Mouse (Mus musculus) hindbrain, embryonic 10.5 days (tissue): ENCODE data around the gene Arid1b. TPM values are rescaled to one million over a fixed set of nuclear protein-coding genes. Genes with fewer than 3 reads are reported as not detected.
A peak's percentile ranks its signal among the peaks of the same experiment; 100 is the strongest.
"Not testable (repeated sequence)": the region's sequence is repeated elsewhere in the genome, so short reads cannot be mapped to it uniquely, and the experiment has no call there.

Source experiments
- DNase-seq: peaks from one replicate; pipeline ENCODE4 v3.0.0-alpha.2; 2017; ENCODE audit warnings: low spot score
- H3K27ac ChIP-seq: fragments of 300-500 bp; sonication (generic); 2 replicates; pipeline ENCODE4 v1.5.1; 2016; ENCODE audit warnings: mild to moderate bottlenecking, moderate library complexity
- H3K27me3 ChIP-seq: fragments of 300-500 bp; sonication (generic); 2 replicates; pipeline ENCODE4 v1.6.1; 2016; ENCODE audit warnings: mild to moderate bottlenecking; ENCODE audit not compliant: poor library complexity, insufficient read depth, severe bottlenecking
- H3K36me3 ChIP-seq: fragments of 300-500 bp; sonication (generic); 2 replicates; pipeline ENCODE4 v1.6.1; 2016; ENCODE audit warnings: mild to moderate bottlenecking, moderate library complexity
- H3K4me1 ChIP-seq: fragments of 300-500 bp; sonication (generic); replicated peaks from 2 replicates; pipeline ENCODE4 v1.6.1; 2016; ENCODE audit warnings: mild to moderate bottlenecking
- H3K4me3 ChIP-seq: fragments of 300-500 bp; sonication (generic); 2 replicates; pipeline ENCODE4 v1.5.1; 2016; ENCODE audit warnings: mild to moderate bottlenecking, moderate library complexity
- H3K9me3 ChIP-seq: fragments of 300-500 bp; sonication (generic); 2 replicates; pipeline ENCODE4 v1.6.1; 2016; ENCODE audit warnings: mild to moderate bottlenecking, moderate library complexity
- WGBS: fragments of 180-500 bp; shearing (Covaris S2); methylation state at CpG from one replicate; pipeline ENCODE4 v1.1.7; 2016; 5-methylcytosine and 5-hydroxymethylcytosine counted together
- polyA plus RNA-seq: library from polyadenylated mRNA; unstranded; fragments of >200 nt; fragmentation: Nextera tagmentation; extraction: Ambion mirVana; gene quantifications from 2 replicates; pipeline ENCODE4 v1.2.1, GENCODE M21; 2016

The Arid1b gene
- polyA plus RNA-seq, 1 experiment from 2014 or later: 11.7 TPM

- 88% methylated on average over 3 of the region's 3 CpGs for WGBS
- peaks cover 52% of the 10 kb centered on the region for H3K4me1 ChIP-seq
- no peak overlapping the region for H3K4me3 ChIP-seq
- no peaks in the 10 kb centered on the region for H3K9me3 ChIP-seq
- no peak for DNase-seq
- H3K36me3 ChIP-seq: 0 out of 2 replicates have a peak, but pooled peaks cover 13% of the 10 kb centered on the region
- H3K27me3 ChIP-seq: no peaks in the 10 kb centered on the region
- no peak overlapping the region for H3K27ac ChIP-seq
Measured at GRCm38 (mm10) chr17:5070399-5070798, 76.3 kb downstream of the Arid1b start.

- WGBS: 83% methylated on average over 4 of the region's 4 CpGs
- no peaks in the 10 kb centered on the region for H3K9me3 ChIP-seq
- no peaks in the 10 kb centered on the region for H3K27me3 ChIP-seq
- H3K27ac ChIP-seq: no peak overlapping the region
- H3K36me3 ChIP-seq: 0 out of 2 replicates have a peak, but pooled peaks cover 13% of the 10 kb centered on the region
- no peak overlapping the region for H3K4me3 ChIP-seq
- peaks cover 30% of the 10 kb centered on the region for H3K4me1 ChIP-seq
- no peak for DNase-seq
Measured at GRCm38 (mm10) chr17:5072539-5072938, 78.4 kb downstream of the Arid1b start.

GRCm38 (mm10) chr17:5074752-5075506 is 80.8 kb downstream of the Arid1b start:
- no peak for DNase-seq
- Histone ChIP-seq H3K4me1 (peaks cover 30% of the 10 kb centered on the region), H3K27me3 (no peaks in the 10 kb centered on the region), H3K9me3 (no peaks in the 10 kb centered on the region), H3K27ac (no peak overlapping the region), H3K36me3 (0 out of 2 replicates have a peak, but pooled peaks cover 13% of the 10 kb centered on the region), H3K4me3 (no peak overlapping the region)
- 82% methylated on average over 7 of the region's 7 CpGs for WGBS

GRCm38 (mm10) chr17:5077996-5078395 is 83.9 kb downstream of the Arid1b start:
- Histone ChIP-seq H3K4me1 (peaks cover 44% of the 10 kb centered on the region), H3K36me3 (no peaks in the 10 kb centered on the region), H3K27me3 (no peaks in the 10 kb centered on the region), H3K27ac (no peak overlapping the region), H3K9me3 (no peaks in the 10 kb centered on the region), H3K4me3 (no peak overlapping the region)
- no peak for DNase-seq
- 81% methylated on average over 9 of the region's 9 CpGs for WGBS

- WGBS: 76% methylated on average over 5 of the region's 5 CpGs
- Histone ChIP-seq H3K4me1 (peaks cover 49% of the 10 kb centered on the region), H3K36me3 (no peaks in the 10 kb centered on the region), H3K9me3 (no peaks in the 10 kb centered on the region), H3K27ac (no peak overlapping the region), H3K27me3 (no peaks in the 10 kb centered on the region), H3K4me3 (no peak overlapping the region)
- DNase-seq: no peak
Measured at GRCm38 (mm10) chr17:5078576-5078975, 84.4 kb downstream of the Arid1b start.

- no peak overlapping the region for H3K27ac ChIP-seq
- 70% methylated on average over 12 of the region's 12 CpGs for WGBS
- DNase-seq: no peak
- H3K27me3 ChIP-seq: no peaks in the 10 kb centered on the region
- H3K9me3 ChIP-seq: no peaks in the 10 kb centered on the region
- H3K36me3 ChIP-seq: no peaks in the 10 kb centered on the region
- peaks cover 70% of the 10 kb centered on the region for H3K4me1 ChIP-seq
- H3K4me3 ChIP-seq: no peak overlapping the region
Measured at GRCm38 (mm10) chr17:5080884-5081419, 86.8 kb downstream of the Arid1b start.

GRCm38 (mm10) chr17:5082274-5082673 is 88.1 kb downstream of the Arid1b start:
- 86% methylated on average over 8 of the region's 8 CpGs for WGBS
- no peak overlapping the region for H3K27ac ChIP-seq

GRCm38 (mm10) chr17:5083497-5083896 is 89.4 kb downstream of the Arid1b start:
- 92% methylated on average over 3 of the region's 3 CpGs for WGBS
- Histone ChIP-seq H3K36me3 (no peaks in the 10 kb centered on the region), H3K4me1 (peaks cover 77% of the 10 kb centered on the region), H3K4me3 (no peak overlapping the region), H3K9me3 (no peaks in the 10 kb centered on the region), H3K27me3 (no peaks in the 10 kb centered on the region), H3K27ac (no peak overlapping the region)
- no peak for DNase-seq

More at GRCm38 (mm10) chr17:5082274-5082673, 88.1 kb downstream of the Arid1b start:
- Histone ChIP-seq H3K9me3 (no peaks in the 10 kb centered on the region), H3K4me3 (no peak overlapping the region), H3K4me1 (peaks cover 80% of the 10 kb centered on the region), H3K27me3 (no peaks in the 10 kb centered on the region), H3K36me3 (no peaks in the 10 kb centered on the region)
- no peak for DNase-seq

- 0 out of 2 replicates have a peak overlapping the region, but pooled peaks have one; percentile 40 for H3K27ac ChIP-seq
- no peak overlapping the region for H3K4me3 ChIP-seq
- peaks cover 77% of the 10 kb centered on the region for H3K4me1 ChIP-seq
- DNase-seq: no peak
- no peaks in the 10 kb centered on the region for H3K36me3 ChIP-seq
- no peaks in the 10 kb centered on the region for H3K9me3 ChIP-seq
- 62% methylated on average over 8 of the region's 8 CpGs for WGBS
- H3K27me3 ChIP-seq: no peaks in the 10 kb centered on the region
Measured at GRCm38 (mm10) chr17:5084139-5084538, 90.0 kb downstream of the Arid1b start.

- Histone ChIP-seq H3K9me3 (no peaks in the 10 kb centered on the region), H3K27ac (no peak overlapping the region), H3K36me3 (no peaks in the 10 kb centered on the region), H3K27me3 (no peaks in the 10 kb centered on the region), H3K4me1 (peaks cover 80% of the 10 kb centered on the region), H3K4me3 (no peak overlapping the region)
- WGBS: 75% methylated on average over 6 of the region's 6 CpGs
- DNase-seq: no peak
Measured at GRCm38 (mm10) chr17:5085004-5085403, 90.9 kb downstream of the Arid1b start.

GRCm38 (mm10) chr17:5085942-5086341 is 91.8 kb downstream of the Arid1b start:
- DNase-seq: no peak
- no peak overlapping the region for H3K4me3 ChIP-seq
- no peaks in the 10 kb centered on the region for H3K36me3 ChIP-seq
- no peaks in the 10 kb centered on the region for H3K9me3 ChIP-seq
- H3K27ac ChIP-seq: no peak overlapping the region; the same call in 1 of the 2 replicates
- H3K4me1 ChIP-seq: peaks cover 71% of the 10 kb centered on the region
- WGBS: 69% methylated on average over 5 of the region's 5 CpGs
- no peaks in the 10 kb centered on the region for H3K27me3 ChIP-seq

- DNase-seq, H3K9me3 ChIP-seq: not testable (repeated sequence)
- H3K4me1 ChIP-seq: peaks cover 71% of the 10 kb centered on the region
Measured at GRCm38 (mm10) chr17:5088241-5088640, 94.1 kb downstream of the Arid1b start.

GRCm38 (mm10) chr17:5088822-5089221 is 94.7 kb downstream of the Arid1b start:
- Histone ChIP-seq H3K4me3 (no peak overlapping the region), H3K36me3 (peaks cover 17% of the 10 kb centered on the region), H3K27me3 (no peaks in the 10 kb centered on the region), H3K27ac (no peak overlapping the region), H3K9me3 (no peaks in the 10 kb centered on the region), H3K4me1 (peaks cover 65% of the 10 kb centered on the region)
- WGBS: 68% methylated on average over 5 of the region's 5 CpGs
- no peak for DNase-seq

More at GRCm38 (mm10) chr17:5088241-5088640, 94.1 kb downstream of the Arid1b start:
- not testable (repeated sequence) for H3K27me3 ChIP-seq, H3K4me3 ChIP-seq, H3K27ac ChIP-seq
- H3K36me3 ChIP-seq: peaks cover 17% of the 10 kb centered on the region
- WGBS: 80% methylated on average over 2 of the region's 2 CpGs
